Mouse (Mus musculus): ENCODE measurements around the gene Pcmt1. TPM values are rescaled to one million over a fixed set of nuclear protein-coding genes. Genes with fewer than 3 reads are reported as not detected.
A peak's percentile ranks its signal among the peaks of the same experiment; 100 is the strongest.

Gene Pcmt1
- polyA plus RNA-seq, 1 experiment from 2014 or later: 154 TPM

DNA sequence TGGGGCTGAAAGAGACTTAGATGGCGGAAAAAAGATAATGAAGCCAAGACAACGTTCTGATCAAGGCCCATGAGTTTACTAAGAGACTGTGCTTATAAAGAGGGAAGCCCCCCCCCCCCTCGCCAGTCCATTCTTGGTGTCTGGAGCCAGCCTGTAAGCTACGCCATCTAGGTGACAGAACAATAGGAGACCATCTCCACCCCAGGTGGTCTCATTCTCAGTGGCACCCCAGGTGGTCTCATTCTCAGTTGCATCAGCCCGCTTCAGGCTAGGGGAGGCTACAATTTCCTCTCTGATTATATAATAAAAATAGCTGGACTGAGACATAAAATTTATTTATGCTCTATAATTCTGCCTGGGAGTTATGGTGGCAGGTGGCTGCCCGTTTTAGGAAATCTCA lies 69.3 kb downstream of the Pcmt1 start:
- H3K27ac ChIP-seq (ENCODE audit: low read depth, low read length): no peak overlapping the region
- no peaks in the 10 kb centered on the region for H3K27me3 ChIP-seq (ENCODE audit: control insufficient read depth, insufficient read depth, low read length)
- H3K4me2 ChIP-seq: no peak overlapping the region
- H3K36me3 ChIP-seq (ENCODE audit: control insufficient read depth, insufficient read depth, low read length): no peaks in the 10 kb centered on the region
- ATAC-seq (ENCODE audit: low FRiP score) (no peak), DNase-seq (ENCODE audit: low spot score, missing footprints) (no peak)
- H3K4me1 ChIP-seq (ENCODE audit: control insufficient read depth, insufficient read depth, low read length): no peaks in the 10 kb centered on the region
- no peak overlapping the region for H3K9ac ChIP-seq (ENCODE audit: low read length)
- H3K9me3 ChIP-seq (ENCODE audit: control insufficient read depth, low read length): no peaks in the 10 kb centered on the region; the same call in 1 of the 2 replicates
- WGBS: 52% methylated on average over 6 of the region's 6 CpGs
- H3K4me3 ChIP-seq (ENCODE audit: low read depth, low read length): no peak overlapping the region

DNA sequence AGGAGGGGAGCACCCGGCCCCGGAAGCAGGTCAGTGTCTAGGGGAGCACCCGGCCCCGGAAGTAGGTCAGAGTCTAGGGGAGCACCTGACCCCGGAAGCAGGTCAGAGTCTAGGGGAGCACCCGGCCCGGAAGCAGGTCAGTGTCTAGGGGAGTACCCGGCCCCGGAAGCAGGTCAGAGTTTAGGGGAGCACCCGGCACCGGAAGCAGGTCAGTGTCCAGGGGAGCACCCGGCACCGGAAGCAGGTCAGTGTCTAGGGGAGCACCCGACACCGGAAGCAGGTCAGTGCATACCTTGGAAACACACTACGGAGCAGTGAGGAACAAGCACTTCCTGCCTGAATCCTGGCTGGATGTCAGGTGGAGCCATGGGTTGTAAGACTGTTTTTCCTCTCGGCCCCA lies 72.3 kb downstream of the Pcmt1 start:
- 92% methylated on average over 17 of the region's 17 CpGs for WGBS
- ATAC-seq (ENCODE audit: low FRiP score) (no peak), DNase-seq (ENCODE audit: low spot score, missing footprints) (no peak)
- Histone ChIP-seq H3K4me1 (ENCODE audit: control insufficient read depth, insufficient read depth, low read length) (no peaks in the 10 kb centered on the region), H3K9ac (ENCODE audit: low read length) (no peak overlapping the region), H3K27ac (ENCODE audit: low read depth, low read length) (no peak overlapping the region), H3K9me3 (ENCODE audit: control insufficient read depth, low read length) (no peaks in the 10 kb centered on the region), H3K27me3 (ENCODE audit: control insufficient read depth, insufficient read depth, low read length) (no peaks in the 10 kb centered on the region), H3K4me2 (no peak overlapping the region), H3K36me3 (ENCODE audit: control insufficient read depth, insufficient read depth, low read length) (no peaks in the 10 kb centered on the region), H3K4me3 (ENCODE audit: low read depth, low read length) (no peak overlapping the region)

DNA sequence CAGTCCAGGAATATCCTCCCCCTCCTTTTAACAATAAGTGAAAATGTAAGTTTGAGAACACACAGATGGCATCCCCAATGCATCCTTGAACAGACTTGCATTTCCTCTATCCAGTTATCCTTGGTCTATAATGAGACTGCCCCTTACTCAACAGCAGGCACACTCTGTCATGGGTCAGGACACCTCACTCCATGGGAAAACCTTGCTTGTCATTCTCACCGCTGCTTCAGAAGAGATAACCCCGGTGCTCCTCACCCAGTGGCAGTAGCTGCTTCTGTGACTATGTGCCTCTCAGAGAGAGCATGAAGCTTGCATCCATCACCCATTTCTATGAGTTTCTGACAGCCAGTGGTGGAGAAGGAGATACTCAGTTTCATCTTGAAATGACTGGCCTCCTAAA lies 74.5 kb downstream of the Pcmt1 start:
- no peak for ATAC-seq (ENCODE audit: low FRiP score)
- Histone ChIP-seq H3K4me2 (no peak overlapping the region), H3K4me3 (ENCODE audit: low read depth, low read length) (no peak overlapping the region), H3K9ac (ENCODE audit: low read length) (no peak overlapping the region), H3K27ac (ENCODE audit: low read depth, low read length) (no peak overlapping the region), H3K9me3 (ENCODE audit: control insufficient read depth, low read length) (no peaks in the 10 kb centered on the region), H3K4me1 (ENCODE audit: control insufficient read depth, insufficient read depth, low read length) (no peaks in the 10 kb centered on the region), H3K27me3 (ENCODE audit: control insufficient read depth, insufficient read depth, low read length) (no peaks in the 10 kb centered on the region), H3K36me3 (ENCODE audit: control insufficient read depth, insufficient read depth, low read length) (no peaks in the 10 kb centered on the region)
- WGBS: 92% methylated on average over 2 of the region's 2 CpGs
- DNase-seq (ENCODE audit: low spot score, missing footprints): no peak

DNA sequence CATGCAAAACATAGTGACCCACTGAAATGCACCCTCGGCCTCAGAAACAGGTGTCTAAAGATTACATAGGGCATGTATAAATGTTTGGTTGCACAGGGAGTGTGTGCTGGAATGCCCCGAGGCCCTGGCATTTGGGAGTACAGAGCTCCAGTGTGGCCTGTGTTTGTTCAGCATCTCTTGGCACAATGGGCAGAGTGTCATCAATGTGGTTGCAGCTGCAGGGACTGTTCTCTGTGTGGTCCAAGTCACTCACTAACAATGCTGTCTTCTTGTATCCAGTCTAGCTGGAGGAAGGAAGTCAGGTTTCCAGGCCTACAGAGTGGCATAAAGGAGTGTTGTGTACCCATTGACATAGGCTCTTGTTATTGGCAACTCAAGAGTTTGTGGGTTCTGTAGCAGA lies 75.8 kb downstream of the Pcmt1 start:
- no peaks in the 10 kb centered on the region for H3K4me1 ChIP-seq (ENCODE audit: control insufficient read depth, insufficient read depth, low read length)
- H3K9ac ChIP-seq (ENCODE audit: low read length): no peak overlapping the region
- H3K4me2 ChIP-seq: no peak overlapping the region
- WGBS: 81% methylated on average over 2 of the region's 2 CpGs
- H3K4me3 ChIP-seq (ENCODE audit: low read depth, low read length): no peak overlapping the region
- H3K27ac ChIP-seq (ENCODE audit: low read depth, low read length): no peak overlapping the region
- DNase-seq (ENCODE audit: low spot score, missing footprints) (no peak), ATAC-seq (ENCODE audit: low FRiP score) (no peak)
- H3K27me3 ChIP-seq (ENCODE audit: control insufficient read depth, insufficient read depth, low read length): no peaks in the 10 kb centered on the region
- no peaks in the 10 kb centered on the region for H3K36me3 ChIP-seq (ENCODE audit: control insufficient read depth, insufficient read depth, low read length)
- no peaks in the 10 kb centered on the region for H3K9me3 ChIP-seq (ENCODE audit: control insufficient read depth, low read length)

DNA sequence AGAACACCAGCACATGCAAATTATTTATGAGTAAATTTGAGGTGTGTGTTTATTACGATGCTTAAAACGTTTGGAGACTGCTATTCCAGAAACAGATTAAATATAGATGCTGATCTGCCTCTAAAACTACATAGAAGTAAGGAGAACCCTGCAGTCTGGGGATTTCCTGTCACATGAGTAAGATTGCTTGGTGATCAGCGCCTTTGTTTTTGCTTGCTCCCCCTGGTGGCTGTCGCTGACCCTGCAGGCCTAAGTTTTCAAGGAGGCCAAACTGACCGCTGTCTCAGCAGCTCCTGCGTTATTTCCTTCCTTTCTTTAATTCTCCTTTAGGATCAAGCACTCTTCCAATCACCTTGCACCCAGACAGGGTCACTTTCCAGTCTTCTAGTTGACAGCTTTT lies 80.3 kb downstream of the Pcmt1 start:
- H3K4me2 ChIP-seq: no peak overlapping the region
- H3K36me3 ChIP-seq (ENCODE audit: control insufficient read depth, insufficient read depth, low read length): no peaks in the 10 kb centered on the region
- H3K4me1 ChIP-seq (ENCODE audit: control insufficient read depth, insufficient read depth, low read length): no peaks in the 10 kb centered on the region
- DNase-seq (ENCODE audit: low spot score, missing footprints) (peak; percentile 98), ATAC-seq (ENCODE audit: low FRiP score) (peak; percentile 53; the same call in 1 of the 2 replicates)
- H3K4me3 ChIP-seq (ENCODE audit: low read depth, low read length): no peak overlapping the region
- no peak overlapping the region for H3K9ac ChIP-seq (ENCODE audit: low read length)
- H3K9me3 ChIP-seq (ENCODE audit: control insufficient read depth, low read length): no peaks in the 10 kb centered on the region
- H3K27me3 ChIP-seq (ENCODE audit: control insufficient read depth, insufficient read depth, low read length): no peaks in the 10 kb centered on the region
- H3K27ac ChIP-seq (ENCODE audit: low read depth, low read length): no peak overlapping the region
- 17% methylated on average over 6 of the region's 6 CpGs for WGBS

DNA sequence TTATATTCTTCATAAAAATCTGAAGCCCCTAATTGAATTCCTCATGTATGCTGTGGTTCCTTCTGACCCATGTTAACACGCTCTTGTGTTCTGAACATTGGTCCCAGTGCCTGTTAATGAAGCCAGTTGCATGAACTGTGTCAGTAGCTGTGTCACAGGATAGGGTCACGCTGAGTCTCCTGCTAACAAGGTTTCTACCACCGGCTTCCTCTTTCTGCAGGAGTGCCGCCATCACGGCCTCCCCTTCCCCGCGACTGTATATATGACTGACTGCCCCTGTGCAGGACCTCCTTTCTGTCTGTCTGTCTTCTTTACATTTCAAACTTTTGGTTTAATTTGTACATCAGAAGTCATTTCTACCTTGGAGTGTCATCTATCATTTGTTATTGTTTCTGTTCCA lies 82.8 kb downstream of the Pcmt1 start:
- WGBS: 88% methylated on average over 7 of the region's 7 CpGs

DNA sequence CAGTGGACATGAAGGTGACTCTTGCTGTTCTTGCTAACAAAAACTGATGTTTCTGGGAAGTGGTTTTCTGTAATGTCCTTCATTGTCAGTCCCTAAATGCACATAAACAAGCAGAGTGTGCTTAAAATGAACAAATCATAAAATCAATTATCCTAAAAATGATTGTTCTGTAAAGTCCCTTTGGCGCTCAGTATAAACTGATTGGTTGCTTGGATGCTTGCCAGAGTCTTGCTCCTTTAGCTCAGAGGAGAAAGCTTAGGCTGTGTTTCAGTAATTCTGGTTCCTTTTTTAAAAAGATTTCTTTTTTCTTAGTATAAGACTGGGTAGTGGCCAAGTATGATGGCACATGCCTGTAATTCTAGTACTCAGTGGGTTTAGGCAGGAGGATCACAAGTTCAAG lies 84.7 kb downstream of the Pcmt1 start:
- DNase-seq (ENCODE audit: low spot score, missing footprints): no peak

More for the DNA sequence above, 82.8 kb downstream of the Pcmt1 start:
- no peak overlapping the region for H3K27ac ChIP-seq (ENCODE audit: low read depth, low read length)
- no peak overlapping the region for H3K9ac ChIP-seq (ENCODE audit: low read length)
- no peak for DNase-seq (ENCODE audit: low spot score, missing footprints)
- H3K36me3 ChIP-seq (ENCODE audit: control insufficient read depth, insufficient read depth, low read length): no peaks in the 10 kb centered on the region
- no peaks in the 10 kb centered on the region for H3K9me3 ChIP-seq (ENCODE audit: control insufficient read depth, low read length)
- H3K4me3 ChIP-seq (ENCODE audit: low read depth, low read length): no peak overlapping the region
- H3K4me2 ChIP-seq: no peak overlapping the region
- no peaks in the 10 kb centered on the region for H3K27me3 ChIP-seq (ENCODE audit: control insufficient read depth, insufficient read depth, low read length)
- H3K4me1 ChIP-seq (ENCODE audit: control insufficient read depth, insufficient read depth, low read length): no peaks in the 10 kb centered on the region
- no peak for ATAC-seq (ENCODE audit: low FRiP score)

DNA sequence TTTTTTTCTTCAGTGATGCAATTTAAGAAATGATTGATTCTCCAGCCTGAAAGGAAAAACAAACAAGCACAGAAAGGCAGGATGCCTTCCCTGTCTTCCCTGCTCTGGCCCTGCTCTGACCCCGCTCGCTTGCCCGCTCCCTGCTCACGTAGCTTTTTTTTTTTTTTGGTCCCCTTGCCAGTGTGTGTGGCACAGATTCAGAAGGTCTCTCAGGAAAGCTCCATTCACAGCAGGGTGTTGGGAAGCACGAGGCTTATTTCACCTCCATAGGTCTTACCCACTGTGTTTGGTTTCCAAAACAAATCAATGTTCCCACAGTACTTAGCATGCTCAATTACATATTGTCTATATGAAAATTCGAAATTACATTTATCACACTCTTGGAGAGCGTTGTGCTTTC lies 86.1 kb downstream of the Pcmt1 start:
- Histone ChIP-seq H3K9ac (ENCODE audit: low read length) (no peak overlapping the region), H3K36me3 (ENCODE audit: control insufficient read depth, insufficient read depth, low read length) (no peaks in the 10 kb centered on the region), H3K27me3 (ENCODE audit: control insufficient read depth, insufficient read depth, low read length) (peaks cover 3% of the 10 kb centered on the region; the same call in 1 of the 2 replicates), H3K27ac (ENCODE audit: low read depth, low read length) (no peak overlapping the region), H3K4me1 (ENCODE audit: control insufficient read depth, insufficient read depth, low read length) (peaks cover 3% of the 10 kb centered on the region; the same call in 1 of the 2 replicates), H3K4me3 (ENCODE audit: low read depth, low read length) (no peak overlapping the region), H3K9me3 (ENCODE audit: control insufficient read depth, low read length) (no peaks in the 10 kb centered on the region), H3K4me2 (no peak overlapping the region)
- DNase-seq (ENCODE audit: low spot score, missing footprints): no peak
- no peak for ATAC-seq (ENCODE audit: low FRiP score)
- 72% methylated on average over 7 of the region's 7 CpGs for WGBS

More for the DNA sequence above, 84.7 kb downstream of the Pcmt1 start:
- H3K4me2 ChIP-seq: no peak overlapping the region
- H3K4me3 ChIP-seq (ENCODE audit: low read depth, low read length): no peak overlapping the region
- no peak overlapping the region for H3K9ac ChIP-seq (ENCODE audit: low read length)
- no peaks in the 10 kb centered on the region for H3K36me3 ChIP-seq (ENCODE audit: control insufficient read depth, insufficient read depth, low read length)
- ATAC-seq (ENCODE audit: low FRiP score): no peak
- H3K9me3 ChIP-seq (ENCODE audit: control insufficient read depth, low read length): no peaks in the 10 kb centered on the region
- no peak overlapping the region for H3K27ac ChIP-seq (ENCODE audit: low read depth, low read length)
- 0 out of 2 replicates have a peak, but pooled peaks cover 3% of the 10 kb centered on the region for H3K4me1 ChIP-seq (ENCODE audit: control insufficient read depth, insufficient read depth, low read length)
- H3K27me3 ChIP-seq (ENCODE audit: control insufficient read depth, insufficient read depth, low read length): peaks cover 2% of the 10 kb centered on the region; the same call in 1 of the 2 replicates
- 85% methylated on average over 1 of the region's 1 CpGs for WGBS

DNA sequence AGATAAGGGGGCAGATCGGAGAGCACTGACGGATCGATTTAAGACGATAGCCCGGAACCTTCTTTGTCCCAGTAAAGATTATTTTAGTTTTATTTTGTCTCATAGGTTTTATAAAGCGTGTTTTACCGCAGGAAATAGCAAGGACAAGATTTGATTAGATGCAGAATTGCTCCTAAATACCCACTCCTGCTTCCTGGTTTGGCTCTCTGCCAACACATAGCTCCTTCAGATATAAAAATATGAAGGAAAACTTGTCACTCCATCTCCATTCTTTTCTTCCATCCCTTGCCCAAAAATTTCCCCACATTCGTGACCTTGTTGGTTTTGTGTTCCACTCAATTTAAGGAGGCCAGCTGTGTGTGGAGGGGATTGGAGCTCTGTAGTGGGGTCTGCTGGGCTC lies 90.1 kb downstream of the Pcmt1 start:
- peak overlapping the region; percentile 55; the same call in 1 of the 2 replicates for H3K9ac ChIP-seq (ENCODE audit: low read length)
- ATAC-seq (ENCODE audit: low FRiP score) (no peak), DNase-seq (ENCODE audit: low spot score, missing footprints) (no peak)
- peaks cover 3% of the 10 kb centered on the region; the same call in 1 of the 2 replicates for H3K27me3 ChIP-seq (ENCODE audit: control insufficient read depth, insufficient read depth, low read length)
- H3K4me2 ChIP-seq: peak overlapping the region; percentile 100
- no peaks in the 10 kb centered on the region for H3K36me3 ChIP-seq (ENCODE audit: control insufficient read depth, insufficient read depth, low read length)
- H3K9me3 ChIP-seq (ENCODE audit: control insufficient read depth, low read length): no peaks in the 10 kb centered on the region
- no peak overlapping the region for H3K27ac ChIP-seq (ENCODE audit: low read depth, low read length)
- 4% methylated on average over 8 of the region's 8 CpGs for WGBS
- peak overlapping the region; percentile 77 for H3K4me3 ChIP-seq (ENCODE audit: low read depth, low read length)
- H3K4me1 ChIP-seq (ENCODE audit: control insufficient read depth, insufficient read depth, low read length): peaks cover 3% of the 10 kb centered on the region; the same call in 1 of the 2 replicates
